Mouse (Mus musculus) lung, embryonic 15.5 days (tissue): ENCODE results near the gene Ptprt. TPM values are rescaled to one million over a fixed set of nuclear protein-coding genes. Genes with fewer than 3 reads are reported as not detected.

Source experiments
- ATAC-seq: fragments of 200-750 bp; cut with Nextera tagmentation; 2 replicates; pipeline ENCODE4 v1.8.0; 2017; ENCODE audit warnings: moderate number of reproducible peaks, borderline replicate concordance; ENCODE audit not compliant: low FRiP score, low TSS enrichment; ENCODE audit errors: extremely low read depth
- H3K27ac ChIP-seq: fragments of 300-500 bp; sonication (generic); 2 replicates; pipeline ENCODE4 v1.5.1; 2015; ENCODE audit warnings: moderate library complexity, mild to moderate bottlenecking, inconsistent platforms
- H3K27me3 ChIP-seq: fragments of 300-500 bp; sonication (generic); 2 replicates; pipeline ENCODE4 v1.6.1; 2015; ENCODE audit warnings: inconsistent platforms
- H3K36me3 ChIP-seq: fragments of 300-500 bp; sonication (generic); 2 replicates; pipeline ENCODE4 v1.6.1; 2015; ENCODE audit warnings: inconsistent platforms
- H3K4me1 ChIP-seq: fragments of 300-500 bp; sonication (generic); 2 replicates; pipeline ENCODE4 v1.6.1; 2015; ENCODE audit warnings: inconsistent platforms
- H3K4me2 ChIP-seq: fragments of 300-500 bp; sonication (generic); 2 replicates; pipeline ENCODE4 v1.6.1; 2015; ENCODE audit warnings: inconsistent platforms, mild to moderate bottlenecking, moderate library complexity
- H3K4me3 ChIP-seq: fragments of 300-500 bp; sonication (generic); 2 replicates; pipeline ENCODE4 v1.5.1; 2015; ENCODE audit warnings: mild to moderate bottlenecking, inconsistent platforms
- H3K9ac ChIP-seq: fragments of 300-500 bp; sonication (generic); 2 replicates; pipeline ENCODE4 v1.6.1; 2015; ENCODE audit warnings: inconsistent platforms
- H3K9me3 ChIP-seq: fragments of 300-500 bp; sonication (generic); 2 replicates; pipeline ENCODE4 v1.6.1; 2016; ENCODE audit warnings: inconsistent platforms
- WGBS: fragments of 180-500 bp; shearing (Covaris S2); methylation state at CpG from one replicate; pipeline ENCODE4 v1.1.7; 2015; 5-methylcytosine and 5-hydroxymethylcytosine counted together
- polyA plus RNA-seq: library from polyadenylated mRNA; unstranded; fragments of >200 nt; fragmentation: Nextera tagmentation; extraction: Ambion mirVana; gene quantifications from 2 replicates; pipeline ENCODE4 v1.2.1, GENCODE M21; 2015

Gene Ptprt
- polyA plus RNA-seq, 1 experiment from 2014 or later, result 1.6 TPM

DNA sequence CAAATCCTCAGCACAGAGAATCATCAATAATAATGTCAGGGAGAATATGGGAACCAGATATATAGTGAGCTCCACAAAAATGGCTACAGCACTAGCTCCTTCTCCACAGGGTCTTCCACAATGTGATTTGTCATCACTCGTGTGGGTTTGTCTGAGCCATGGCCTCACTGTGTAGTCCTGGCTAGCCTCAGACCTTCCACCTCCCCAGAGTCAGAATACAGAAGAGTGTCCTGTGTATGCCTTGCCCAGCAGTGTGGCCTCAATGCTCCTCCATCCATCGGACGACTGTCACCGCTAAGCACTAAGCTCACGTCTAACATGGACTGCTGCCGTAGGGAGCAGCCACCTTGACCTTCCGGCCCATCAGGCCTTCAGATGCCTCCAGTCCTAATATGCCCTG lies 83.1 kb downstream of the Ptprt start:
- no peak overlapping the region for H3K4me2 ChIP-seq
- no peaks in the 10 kb centered on the region for H3K9me3 ChIP-seq
- WGBS, result 83% methylated on average over 7 of the region's 7 CpGs
- H3K9ac ChIP-seq, result no peak overlapping the region
- no peaks in the 10 kb centered on the region for H3K4me1 ChIP-seq
- ATAC-seq, result no peak
- no peaks in the 10 kb centered on the region for H3K36me3 ChIP-seq
- H3K27me3 ChIP-seq, result no peaks in the 10 kb centered on the region
- no peak overlapping the region for H3K27ac ChIP-seq
- H3K4me3 ChIP-seq, result no peak overlapping the region

DNA sequence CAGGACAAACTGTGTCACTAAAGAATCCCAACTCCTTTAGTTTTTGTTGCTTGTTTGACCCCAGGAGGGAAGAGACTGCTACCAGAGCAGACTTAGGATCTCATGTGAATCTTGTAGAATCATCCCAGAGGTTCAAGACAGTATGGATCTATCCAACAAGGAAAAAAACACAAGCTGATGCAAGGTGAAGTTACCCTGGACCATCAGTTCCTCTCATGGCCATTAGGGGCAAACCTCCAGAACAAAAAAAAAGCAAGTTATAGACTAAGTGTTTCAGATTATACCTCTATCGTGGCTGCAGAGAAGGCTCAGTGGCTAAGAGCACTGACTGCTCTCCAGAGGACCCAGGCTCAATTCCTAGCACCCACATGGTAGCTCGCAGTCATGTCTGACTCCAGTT lies 88.1 kb downstream of the Ptprt start:
- no peaks in the 10 kb centered on the region for H3K27me3 ChIP-seq
- H3K9me3 ChIP-seq, result no peaks in the 10 kb centered on the region
- no peak overlapping the region for H3K27ac ChIP-seq
- H3K36me3 ChIP-seq, result no peaks in the 10 kb centered on the region
- H3K9ac ChIP-seq, result no peak overlapping the region
- no peak for ATAC-seq
- no peaks in the 10 kb centered on the region for H3K4me1 ChIP-seq
- no peak overlapping the region for H3K4me3 ChIP-seq
- WGBS, result 64% methylated on average over 2 of the region's 2 CpGs
- no peak overlapping the region for H3K4me2 ChIP-seq

GRCm38 (mm10) chr2:162571037-162571436 lies 89.9 kb downstream of the Ptprt start:
- H3K9me3 ChIP-seq, result no peaks in the 10 kb centered on the region
- no peak overlapping the region for H3K4me3 ChIP-seq
- no peak overlapping the region for H3K27ac ChIP-seq
- no peak overlapping the region for H3K9ac ChIP-seq
- H3K27me3 ChIP-seq, result no peaks in the 10 kb centered on the region
- no peak for ATAC-seq
- no peak overlapping the region for H3K4me2 ChIP-seq
- WGBS, result 83% methylated on average over 12 of the region's 12 CpGs
- no peaks in the 10 kb centered on the region for H3K4me1 ChIP-seq
- H3K36me3 ChIP-seq, result no peaks in the 10 kb centered on the region

DNA sequence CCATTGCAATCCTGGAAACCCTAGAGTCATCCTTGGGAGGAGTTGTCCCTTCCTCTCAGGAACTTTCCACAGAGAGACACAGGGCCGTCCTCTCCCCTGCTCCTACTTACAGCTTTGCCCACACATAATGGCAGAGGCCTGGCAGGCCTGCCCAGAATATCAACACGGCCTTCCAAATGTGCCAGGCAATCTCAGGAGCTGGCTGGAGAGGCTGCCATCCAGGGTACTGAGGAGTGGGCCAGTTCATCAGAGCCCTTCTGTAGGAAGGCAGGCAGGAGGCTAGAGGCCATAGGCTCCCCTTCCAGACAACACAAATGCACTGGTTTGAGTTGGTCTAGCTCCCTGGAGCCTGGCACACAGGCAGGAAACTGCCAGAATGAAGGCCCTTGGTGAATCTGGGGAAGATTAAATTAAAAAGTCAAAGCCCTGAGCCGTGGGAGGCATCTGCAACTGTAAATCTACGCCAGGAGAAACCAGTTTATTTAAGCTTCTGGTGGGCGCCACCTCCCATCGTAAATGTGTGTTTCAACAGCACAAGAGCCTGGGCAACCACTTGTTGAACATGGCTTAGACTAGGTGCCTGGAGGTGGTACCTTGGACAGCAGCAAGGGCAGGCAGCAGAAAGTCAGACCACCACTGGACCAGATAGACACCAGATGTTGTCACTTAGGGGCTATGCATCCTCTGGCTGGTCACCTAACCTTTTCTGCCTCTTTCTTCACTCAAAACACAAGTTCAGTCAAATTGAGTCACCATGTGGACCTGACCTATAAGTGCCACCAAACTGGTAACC lies 92.4 kb downstream of the Ptprt start:
- no peak overlapping the region for H3K9ac ChIP-seq
- no peaks in the 10 kb centered on the region for H3K4me1 ChIP-seq
- H3K4me2 ChIP-seq, result no peak overlapping the region
- no peak overlapping the region for H3K27ac ChIP-seq
- 67% methylated on average over 6 of the region's 6 CpGs for WGBS
- no peaks in the 10 kb centered on the region for H3K9me3 ChIP-seq
- H3K27me3 ChIP-seq, result no peaks in the 10 kb centered on the region
- ATAC-seq, result no peak
- H3K36me3 ChIP-seq, result no peaks in the 10 kb centered on the region
- no peak overlapping the region for H3K4me3 ChIP-seq

DNA sequence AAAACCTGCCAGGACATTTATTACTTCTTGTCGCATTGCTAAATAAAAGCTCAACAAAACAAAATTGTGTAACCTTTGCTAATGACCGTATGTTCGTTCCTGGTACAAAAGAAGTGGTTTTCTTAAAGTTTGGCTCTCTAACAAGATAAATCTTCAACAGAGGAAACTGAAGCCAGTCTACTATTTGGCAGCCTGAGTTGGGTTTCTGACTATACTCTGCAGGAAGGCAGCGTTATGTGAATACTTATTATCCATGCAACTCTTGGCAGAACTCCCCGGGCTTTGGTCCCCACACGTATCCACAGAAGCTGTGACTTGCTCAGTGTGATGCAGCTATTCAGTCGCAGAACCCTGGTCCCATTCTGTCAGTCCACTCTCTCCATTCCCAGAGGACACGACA lies 112.6 kb downstream of the Ptprt start:
- no peak overlapping the region for H3K27ac ChIP-seq
- no peaks in the 10 kb centered on the region for H3K4me1 ChIP-seq
- H3K4me2 ChIP-seq, result no peak overlapping the region
- H3K9me3 ChIP-seq, result no peaks in the 10 kb centered on the region
- no peaks in the 10 kb centered on the region for H3K36me3 ChIP-seq
- no peaks in the 10 kb centered on the region for H3K27me3 ChIP-seq
- H3K4me3 ChIP-seq, result no peak overlapping the region
- no peak overlapping the region for H3K9ac ChIP-seq
- 63% methylated on average over 8 of the region's 8 CpGs for WGBS
- ATAC-seq, result no peak

GRCm38 (mm10) chr2:162531638-162532037 lies 129.3 kb downstream of the Ptprt start:
- Histone ChIP-seq H3K36me3 (no peaks in the 10 kb centered on the region), H3K9me3 (no peaks in the 10 kb centered on the region), H3K27ac (no peak overlapping the region), H3K4me1 (no peaks in the 10 kb centered on the region), H3K27me3 (no peaks in the 10 kb centered on the region), H3K4me2 (no peak overlapping the region), H3K9ac (no peak overlapping the region), H3K4me3 (no peak overlapping the region)
- ATAC-seq, result no peak
- 10% methylated on average over 7 of the region's 7 CpGs for WGBS

DNA sequence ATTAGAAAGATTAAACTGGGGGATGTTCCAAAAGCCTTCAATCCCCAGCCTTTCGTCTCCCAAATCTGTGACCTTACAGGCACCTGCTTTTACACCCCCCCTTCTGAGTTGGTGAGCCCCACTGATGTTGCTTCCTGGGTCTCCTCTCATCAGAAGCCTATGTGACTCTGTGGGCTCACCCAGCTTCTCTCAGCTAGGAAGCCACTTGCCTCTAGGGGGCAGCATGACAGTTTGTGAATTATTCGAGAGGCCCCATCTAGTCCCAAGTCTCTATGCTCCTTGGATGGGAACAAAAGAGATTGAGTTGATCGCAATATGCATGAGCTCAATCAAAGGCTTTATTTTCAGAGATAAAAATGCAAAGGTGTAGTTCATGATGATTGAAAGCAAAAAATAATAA lies 132.0 kb downstream of the Ptprt start:
- H3K9me3 ChIP-seq, result no peaks in the 10 kb centered on the region
- H3K4me2 ChIP-seq, result no peak overlapping the region
- 91% methylated on average over 3 of the region's 3 CpGs for WGBS
- no peak overlapping the region for H3K9ac ChIP-seq
- no peak for ATAC-seq
- H3K36me3 ChIP-seq, result no peaks in the 10 kb centered on the region
- no peaks in the 10 kb centered on the region for H3K4me1 ChIP-seq
- H3K27me3 ChIP-seq, result no peaks in the 10 kb centered on the region
- H3K4me3 ChIP-seq, result no peak overlapping the region
- H3K27ac ChIP-seq, result no peak overlapping the region

DNA sequence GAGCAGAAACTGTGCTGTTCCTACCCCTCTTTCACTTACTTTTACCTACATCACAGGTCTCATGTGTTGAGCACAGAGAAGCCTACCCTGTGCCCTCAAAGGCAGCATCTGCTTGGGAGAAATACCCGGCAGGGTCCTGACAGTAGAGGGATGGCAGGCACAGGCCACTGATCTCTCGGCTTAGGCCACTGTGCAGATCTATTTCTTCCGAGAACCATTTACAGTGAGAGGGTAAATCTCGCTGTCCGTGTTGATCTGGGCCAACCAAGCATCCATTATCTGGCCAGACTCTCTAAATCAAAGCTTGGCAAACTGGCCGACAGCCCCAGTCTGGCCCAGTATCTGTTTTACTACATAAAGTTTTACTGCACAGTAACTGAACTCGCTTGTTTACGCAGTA lies 145.0 kb downstream of the Ptprt start:
- no peak overlapping the region for H3K9ac ChIP-seq
- no peaks in the 10 kb centered on the region for H3K27me3 ChIP-seq
- H3K36me3 ChIP-seq, result no peaks in the 10 kb centered on the region
- H3K4me2 ChIP-seq, result no peak overlapping the region
- no peak for ATAC-seq
- no peaks in the 10 kb centered on the region for H3K9me3 ChIP-seq
- WGBS, result 75% methylated on average over 8 of the region's 8 CpGs
- no peak overlapping the region for H3K27ac ChIP-seq
- no peaks in the 10 kb centered on the region for H3K4me1 ChIP-seq
- H3K4me3 ChIP-seq, result no peak overlapping the region

GRCm38 (mm10) chr2:162513072-162513471 lies 147.9 kb downstream of the Ptprt start:
- Histone ChIP-seq H3K9me3 (no peaks in the 10 kb centered on the region), H3K4me1 (no peaks in the 10 kb centered on the region), H3K36me3 (no peaks in the 10 kb centered on the region), H3K9ac (no peak overlapping the region), H3K4me3 (no peak overlapping the region), H3K4me2 (no peak overlapping the region), H3K27me3 (no peaks in the 10 kb centered on the region), H3K27ac (no peak overlapping the region)
- ATAC-seq, result no peak
- 83% methylated on average over 4 of the region's 4 CpGs for WGBS

DNA sequence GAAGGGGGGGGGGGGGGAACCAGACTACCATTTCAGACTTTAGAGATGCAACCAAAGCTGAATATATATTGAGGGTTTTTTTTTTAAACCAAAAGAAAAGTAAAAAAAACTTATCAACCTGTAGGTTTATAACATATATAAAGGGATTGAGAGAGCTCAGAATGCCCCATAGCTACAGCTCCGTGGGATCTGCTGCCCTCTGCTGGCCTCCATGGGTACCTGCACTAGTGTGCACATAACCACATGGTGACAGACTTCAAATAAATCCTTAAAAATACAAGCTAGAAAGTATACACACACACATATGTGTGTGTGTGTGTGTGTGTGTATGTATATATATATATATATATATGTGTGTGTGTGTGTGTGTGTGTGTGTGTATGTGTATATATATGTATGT lies 148.9 kb downstream of the Ptprt start:
- Histone ChIP-seq H3K9me3 (no peaks in the 10 kb centered on the region), H3K4me1 (no peaks in the 10 kb centered on the region), H3K9ac (no peak overlapping the region), H3K36me3 (no peaks in the 10 kb centered on the region), H3K27ac (no peak overlapping the region), H3K27me3 (no peaks in the 10 kb centered on the region), H3K4me2 (no peak overlapping the region), H3K4me3 (no peak overlapping the region)
- ATAC-seq, result no peak
- WGBS, result 82% methylated on average over 1 of the region's 1 CpGs

DNA sequence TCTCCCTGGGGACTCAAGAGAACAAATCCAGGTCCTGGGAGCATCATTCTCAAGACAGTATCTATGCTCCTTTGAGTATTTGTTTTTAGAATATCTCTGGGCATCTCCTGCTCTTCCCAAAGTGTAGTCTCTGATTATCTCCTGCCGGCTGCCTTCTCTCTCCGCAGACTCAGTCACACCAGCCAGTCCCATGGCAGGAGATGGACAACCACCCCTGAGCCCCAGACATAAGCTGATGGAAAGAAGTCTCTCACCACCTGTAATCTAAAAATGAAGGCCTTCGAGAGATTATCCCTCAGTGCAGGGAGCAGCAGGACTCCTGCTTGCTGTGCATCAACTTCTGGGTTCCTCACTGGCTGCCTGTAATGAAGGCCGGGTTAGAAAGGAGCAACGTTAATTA lies 151.9 kb downstream of the Ptprt start:
- Histone ChIP-seq H3K27me3 (no peaks in the 10 kb centered on the region), H3K36me3 (no peaks in the 10 kb centered on the region), H3K4me2 (no peak overlapping the region), H3K9ac (no peak overlapping the region), H3K27ac (no peak overlapping the region), H3K4me3 (no peak overlapping the region), H3K4me1 (no peaks in the 10 kb centered on the region), H3K9me3 (no peaks in the 10 kb centered on the region)
- WGBS, result 80% methylated on average over 5 of the region's 5 CpGs
- ATAC-seq, result no peak

GRCm38 (mm10) chr2:162507664-162508063 lies 153.3 kb downstream of the Ptprt start:
- H3K36me3 ChIP-seq, result no peaks in the 10 kb centered on the region
- ATAC-seq, result no peak
- 88% methylated on average over 10 of the region's 10 CpGs for WGBS

DNA sequence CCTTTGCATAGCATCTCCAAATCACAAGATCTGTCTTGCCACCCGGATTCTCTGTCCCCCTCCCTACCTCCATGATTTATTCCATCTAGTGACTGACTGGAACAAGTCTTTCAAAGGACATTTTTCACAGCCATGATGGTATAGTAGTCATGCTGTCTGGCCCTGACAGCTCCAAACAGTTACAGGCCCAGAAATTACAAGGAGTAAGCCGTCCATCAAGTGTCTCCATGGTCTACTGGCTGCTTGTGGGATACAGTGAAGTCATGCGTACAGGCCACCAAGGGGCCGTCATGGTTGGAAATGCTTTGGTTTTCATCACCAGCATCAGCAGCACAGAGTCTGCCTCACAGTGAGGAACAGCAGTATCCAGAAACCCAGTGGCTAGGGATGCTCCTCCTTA lies 156.1 kb downstream of the Ptprt start:
- no peak overlapping the region for H3K27ac ChIP-seq
- H3K9ac ChIP-seq, result no peak overlapping the region
- H3K4me3 ChIP-seq, result no peak overlapping the region
- ATAC-seq, result no peak
- H3K36me3 ChIP-seq, result no peaks in the 10 kb centered on the region
- no peaks in the 10 kb centered on the region for H3K27me3 ChIP-seq
- no peaks in the 10 kb centered on the region for H3K4me1 ChIP-seq
- 71% methylated on average over 4 of the region's 4 CpGs for WGBS
- no peaks in the 10 kb centered on the region for H3K9me3 ChIP-seq
- no peak overlapping the region for H3K4me2 ChIP-seq

More at GRCm38 (mm10) chr2:162507664-162508063, 153.3 kb downstream of the Ptprt start:
- no peak overlapping the region for H3K4me3 ChIP-seq
- no peak overlapping the region for H3K9ac ChIP-seq
- no peaks in the 10 kb centered on the region for H3K9me3 ChIP-seq
- H3K27ac ChIP-seq, result no peak overlapping the region
- H3K27me3 ChIP-seq, result no peaks in the 10 kb centered on the region
- no peak overlapping the region for H3K4me2 ChIP-seq
- no peaks in the 10 kb centered on the region for H3K4me1 ChIP-seq
